Mouse (Mus musculus) gastrocnemius, adult 8-10 months (tissue): Measurements from ENCODE around the gene 1700001P01Rik. TPM values are rescaled to one million over a fixed set of nuclear protein-coding genes. Genes with fewer than 3 reads are reported as not detected.
A peak's percentile ranks its signal among the peaks of the same experiment; 100 is the strongest.

Source experiments
- DNase-seq, 2 experiments: peaks; one replicate each; pipeline ENCODE4 v3.0.0; 2022; ENCODE audit warnings: low spot score in 2 of 2
- total RNA-seq, 4 experiments: library from RNA; stranded (reverse); gene quantifications; 2 replicates each; pipeline ENCODE4 v1.2.4; 2022

1700001P01Rik gene
- total RNA-seq = not detected

DNA sequence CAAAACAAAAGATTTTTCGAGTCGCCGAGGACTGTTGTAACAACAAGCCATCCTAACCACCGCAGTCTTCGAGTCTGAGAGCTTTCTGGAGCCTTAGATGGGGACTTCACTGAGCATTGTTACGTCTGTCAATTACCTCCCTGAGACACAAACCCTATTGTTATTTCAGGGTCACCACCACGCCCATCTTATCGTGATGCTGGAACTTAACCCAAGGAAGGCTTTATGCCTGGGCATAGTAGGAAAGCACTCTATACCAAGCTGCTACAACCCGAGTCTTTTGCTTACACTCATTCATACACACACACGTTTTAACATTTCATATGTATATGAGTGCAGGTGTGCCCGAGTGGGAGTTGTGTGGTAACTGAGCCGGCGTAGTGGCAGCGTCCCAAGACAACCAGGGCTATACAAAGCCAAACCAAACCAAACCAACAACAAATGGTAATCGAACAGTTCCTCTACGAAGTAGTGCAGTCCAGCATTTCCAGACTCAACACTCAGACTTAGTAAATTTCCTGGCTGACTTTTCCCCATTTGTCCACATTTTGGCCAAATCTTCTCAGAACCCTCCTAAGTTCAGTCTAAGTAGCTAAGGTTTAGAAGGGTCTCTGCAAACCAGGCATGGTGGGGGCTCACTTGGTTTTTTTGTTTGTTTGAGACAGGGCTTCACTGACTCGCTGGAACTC lies at the start of gene 1700001P01Rik:
Gene 1700001P01Rik (minus strand): TSS at position 111 of the 689 bp plus-strand sequence.
- no peak for DNase-seq

DNA sequence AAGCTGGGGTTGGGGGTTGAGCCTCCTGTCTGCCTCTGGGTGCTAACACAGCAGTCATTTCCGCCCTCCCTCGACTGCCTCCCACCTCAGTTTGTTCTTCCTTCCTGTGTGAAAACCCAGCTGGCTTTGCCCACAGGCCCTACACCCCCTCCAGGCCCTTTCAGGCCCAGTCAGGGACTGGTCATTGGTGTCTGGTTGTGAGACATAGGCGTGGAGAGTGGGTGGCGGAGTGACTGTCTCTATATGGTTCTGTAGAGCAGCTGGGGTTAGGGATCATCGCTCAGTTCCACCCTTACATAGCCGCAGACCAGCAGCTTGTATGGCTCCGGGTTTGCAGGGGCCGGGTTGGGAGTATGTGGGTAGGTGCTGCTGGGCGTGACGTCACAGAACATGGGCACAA lies 49.6 kb upstream of the 1700001P01Rik start:
- no peak for DNase-seq

DNA sequence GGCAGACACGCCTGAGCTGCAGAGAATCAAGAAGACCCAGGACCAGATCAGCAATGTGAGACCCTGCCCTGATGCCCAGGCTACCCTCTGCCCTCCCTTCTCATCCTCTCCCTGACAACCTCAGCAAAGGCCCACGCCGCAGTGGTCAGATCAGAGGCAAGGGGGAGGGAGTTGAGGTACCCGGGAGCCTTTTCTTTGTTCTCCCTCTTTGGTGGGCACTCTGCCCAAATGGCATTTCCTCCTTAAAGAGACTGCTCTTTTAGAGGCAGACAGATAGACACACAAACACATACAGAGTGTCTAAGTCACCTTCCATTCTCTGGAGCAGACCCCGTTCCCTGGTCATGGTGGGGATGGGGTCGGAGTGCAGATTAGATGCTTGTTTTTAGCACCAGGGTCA lies 49.2 kb upstream of the 1700001P01Rik start:
- no peak for DNase-seq

DNA sequence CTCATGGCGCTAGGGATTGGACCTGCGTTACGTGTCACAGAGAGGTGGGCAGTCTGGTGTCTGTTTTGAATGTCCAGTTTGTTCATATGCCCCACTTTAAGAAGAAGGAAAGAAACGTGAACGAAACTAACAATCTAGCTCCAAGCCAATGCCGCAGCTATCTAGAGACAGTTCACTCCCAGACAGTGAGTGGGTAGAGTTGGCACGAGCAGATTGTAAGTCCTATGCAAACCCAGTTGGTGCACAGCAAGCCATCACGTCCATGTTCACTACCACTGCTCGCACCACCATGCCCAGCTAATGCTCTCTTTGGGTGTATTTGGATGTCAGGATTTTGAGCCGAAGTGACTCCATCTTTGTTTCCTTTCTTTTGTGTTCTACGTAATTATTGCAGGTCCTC lies 48.5 kb upstream of the 1700001P01Rik start:
- DNase-seq = no peak

DNA sequence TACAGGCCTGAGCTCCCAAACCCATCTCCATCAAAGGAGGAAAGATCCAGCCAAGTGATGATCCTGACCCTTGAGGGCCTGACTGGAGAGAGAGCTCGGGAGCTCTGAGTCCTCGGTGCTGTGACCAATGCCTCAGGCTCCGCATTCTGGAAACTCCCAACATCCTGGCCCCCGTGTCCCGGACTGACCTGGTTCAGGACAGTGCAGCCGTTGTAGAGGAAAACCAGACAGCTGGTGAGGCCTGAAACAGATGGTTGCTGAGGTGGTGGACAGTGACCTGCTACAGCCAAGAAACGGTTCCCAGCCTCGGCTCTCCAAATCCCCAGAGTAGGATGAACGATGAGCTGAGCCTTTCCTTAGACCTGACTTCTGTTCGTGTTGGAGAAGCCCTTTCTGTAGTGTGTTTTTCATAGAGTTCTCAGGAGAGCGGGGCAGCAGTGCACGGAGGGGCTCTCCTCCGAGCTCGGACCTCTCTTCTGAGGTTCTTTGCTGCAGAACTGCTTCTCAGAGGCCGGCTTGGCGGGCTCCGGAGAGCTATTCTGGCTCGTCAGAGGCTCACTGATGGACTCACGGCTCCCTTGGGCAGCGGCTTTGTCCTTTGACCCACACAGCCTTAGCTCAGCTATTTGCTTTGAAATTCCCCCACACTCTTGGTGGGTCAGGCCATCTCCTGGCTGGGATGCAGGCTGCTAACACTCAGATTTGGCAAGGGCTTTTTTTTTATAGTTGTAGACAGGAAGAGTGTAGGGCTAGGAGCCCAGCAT lies 47.3 kb upstream of the 1700001P01Rik start:
- peak in 1 of 2 experiments; percentile 50 for DNase-seq

DNA sequence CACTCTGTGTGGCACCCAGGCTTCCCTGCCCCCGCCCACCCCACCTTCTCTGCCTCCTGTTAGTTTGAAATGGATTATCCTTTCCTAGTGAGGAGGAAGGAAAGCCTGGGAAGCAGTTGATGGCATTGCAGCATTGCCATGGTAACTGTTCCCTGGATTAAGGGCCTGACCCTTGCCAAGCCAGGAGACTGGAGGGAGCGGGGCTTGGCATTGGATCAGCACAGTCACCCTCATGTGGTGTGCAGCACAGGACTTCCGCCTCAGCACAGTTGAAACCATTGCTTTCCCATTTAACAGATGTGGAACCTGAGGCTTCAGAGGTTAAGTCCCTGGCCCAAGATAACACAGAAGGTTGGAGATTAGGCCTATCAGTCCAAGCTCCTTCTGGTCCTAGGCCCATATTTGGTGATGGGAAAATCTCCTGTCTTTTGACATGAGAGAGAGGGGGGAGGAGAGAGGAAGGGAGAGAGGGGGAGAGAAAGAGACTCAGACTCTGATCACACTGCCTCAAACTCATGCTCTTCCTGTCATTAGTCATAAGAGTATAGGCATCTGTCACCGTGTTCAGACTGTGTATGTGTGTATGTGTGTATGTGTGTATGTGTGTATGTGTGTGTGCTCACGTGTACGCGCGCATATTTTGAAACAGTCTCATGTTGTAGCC lies 45.8 kb upstream of the 1700001P01Rik start:
- DNase-seq = no peak

DNA sequence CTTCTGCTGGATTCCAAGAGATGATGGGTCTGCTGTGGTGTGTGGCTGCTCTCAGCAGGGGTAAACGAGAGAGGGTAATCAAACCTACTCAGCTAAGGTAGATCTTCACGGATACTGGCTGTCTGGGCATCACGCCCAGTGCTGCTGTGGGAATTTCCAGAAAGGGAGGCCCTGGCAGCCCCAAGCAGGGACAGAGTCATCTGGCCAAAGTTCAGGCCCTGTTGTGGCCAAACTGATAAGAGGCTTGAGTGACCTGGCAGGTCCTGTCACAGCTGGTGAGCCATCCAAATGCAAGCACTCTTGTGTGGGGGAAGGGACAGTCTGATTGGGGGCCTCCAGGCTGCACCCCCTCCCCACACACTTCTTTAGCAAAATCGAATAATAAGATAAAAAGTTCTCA lies 45.1 kb upstream of the 1700001P01Rik start:
- peak; percentile 56 to 76 for DNase-seq

DNA sequence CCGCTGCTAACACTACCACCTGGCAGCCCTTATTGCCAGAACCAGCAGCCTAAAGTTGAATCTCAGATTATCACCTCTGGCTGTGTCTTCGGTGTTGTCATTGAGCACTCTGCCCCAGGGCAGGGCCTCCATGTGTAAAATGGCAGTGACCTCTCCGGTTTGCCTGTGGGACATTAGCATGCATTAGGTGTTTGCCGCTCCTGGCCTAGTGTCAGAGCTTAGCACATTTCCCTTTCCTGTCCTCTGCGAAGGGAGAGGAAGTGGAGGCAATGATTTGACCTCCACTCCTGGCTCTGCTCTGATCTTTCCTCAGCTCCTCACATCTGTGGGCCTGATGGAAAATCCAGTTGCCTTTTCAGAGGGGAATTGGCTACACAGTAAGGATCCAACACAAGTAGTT lies 44.2 kb upstream of the 1700001P01Rik start:
- DNase-seq = no peak

DNA sequence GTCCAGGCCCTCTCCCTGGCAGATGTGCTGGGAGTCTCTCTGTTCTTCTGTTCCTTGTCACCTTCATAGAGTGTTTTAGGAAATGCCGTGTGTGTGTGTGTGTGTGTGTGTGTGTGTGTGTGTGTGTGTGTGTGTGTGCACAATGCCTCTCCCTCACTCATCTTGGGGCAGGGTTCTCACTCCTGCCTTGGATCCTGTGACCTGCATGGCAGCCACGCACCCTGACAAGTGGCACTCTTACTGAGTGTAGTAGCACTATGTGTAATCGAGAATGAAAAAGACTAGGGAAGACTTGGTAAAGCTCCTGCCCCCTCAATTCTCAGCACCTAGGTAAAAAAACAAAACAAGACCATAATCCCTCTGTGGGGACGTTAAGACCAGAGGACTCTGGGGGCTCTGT lies 43.4 kb upstream of the 1700001P01Rik start:
- no peak for DNase-seq

DNA sequence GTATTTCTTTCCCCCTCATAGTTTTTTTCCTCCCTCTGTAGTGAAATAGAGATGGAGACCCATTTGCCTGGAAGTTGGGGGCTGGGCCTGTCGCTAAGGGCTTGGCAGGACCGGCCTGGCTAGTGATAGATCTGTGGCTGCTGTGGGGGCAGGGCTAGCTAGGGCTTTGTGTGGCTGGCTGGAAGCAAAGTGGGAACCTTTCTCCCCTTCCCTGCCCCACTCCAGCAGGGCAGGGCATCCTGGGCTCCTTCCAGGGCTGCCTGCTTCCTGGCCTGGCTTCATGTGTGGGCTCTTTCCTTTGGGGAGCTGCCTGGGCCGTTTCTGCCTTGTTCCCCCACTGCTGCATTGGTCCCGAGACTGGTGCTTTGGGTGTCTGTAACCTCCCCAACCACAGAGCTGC lies 42.9 kb upstream of the 1700001P01Rik start:
- DNase-seq = no peak

DNA sequence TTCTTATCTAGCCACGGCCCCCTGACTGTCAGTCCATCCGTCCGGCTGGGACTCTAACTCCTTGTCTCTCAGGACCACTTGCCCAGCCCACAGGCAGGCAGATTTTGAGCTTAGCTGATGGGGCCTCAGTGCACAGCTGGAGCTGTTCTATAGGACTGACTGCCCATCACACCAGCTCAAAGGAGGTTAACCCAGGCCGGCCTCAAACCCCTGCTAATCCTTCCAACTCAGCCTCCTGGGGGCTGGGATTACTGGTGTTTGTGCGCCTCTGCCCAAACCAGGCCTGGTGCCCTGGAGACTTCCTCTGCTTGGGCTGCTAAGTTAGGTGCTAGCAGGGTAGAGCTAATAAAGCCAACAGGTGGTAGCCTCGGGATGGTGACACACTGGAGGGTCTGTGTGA lies 42.3 kb upstream of the 1700001P01Rik start:
- DNase-seq = no peak

DNA sequence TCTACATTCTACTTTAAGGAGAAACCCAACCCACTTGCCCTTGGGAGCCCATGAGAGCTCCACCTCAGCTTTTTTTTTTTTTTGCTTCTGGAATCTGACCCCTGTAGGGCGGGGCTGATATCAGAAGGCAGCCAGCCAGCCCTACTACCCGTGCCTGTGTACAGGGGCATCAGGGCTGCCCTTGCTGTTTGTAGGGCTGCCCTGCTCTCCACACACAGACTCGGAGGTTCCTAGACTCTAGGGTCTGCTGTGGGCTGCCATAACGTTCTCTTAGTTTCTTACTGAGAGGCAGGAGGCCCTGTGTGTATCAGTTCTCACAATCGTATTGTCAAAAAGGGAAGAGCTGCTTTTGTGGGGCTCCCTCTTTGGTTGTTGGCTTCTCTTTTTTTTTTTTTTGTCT lies 41.7 kb upstream of the 1700001P01Rik start:
- no peak for DNase-seq

DNA sequence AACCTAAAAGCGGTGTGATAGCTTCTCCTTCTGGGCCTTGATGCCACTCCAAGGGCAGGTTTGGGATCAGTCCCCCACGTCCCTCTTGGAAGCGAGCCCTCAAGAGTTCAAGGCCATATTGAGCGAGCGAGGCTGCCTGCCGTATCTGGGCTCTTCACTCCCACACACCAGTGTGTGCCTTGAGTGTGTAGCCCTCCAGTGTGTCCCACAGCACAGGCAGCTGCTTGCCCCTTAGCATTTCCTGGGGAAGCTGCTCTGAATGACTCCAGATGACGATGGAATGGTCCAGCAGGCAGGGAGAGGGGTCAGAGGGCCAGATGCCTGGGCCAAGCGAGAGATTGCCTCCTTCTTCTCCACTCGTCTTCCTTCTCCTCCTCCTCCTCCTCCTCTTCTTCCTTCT lies 41.2 kb upstream of the 1700001P01Rik start:
- no peak for DNase-seq

DNA sequence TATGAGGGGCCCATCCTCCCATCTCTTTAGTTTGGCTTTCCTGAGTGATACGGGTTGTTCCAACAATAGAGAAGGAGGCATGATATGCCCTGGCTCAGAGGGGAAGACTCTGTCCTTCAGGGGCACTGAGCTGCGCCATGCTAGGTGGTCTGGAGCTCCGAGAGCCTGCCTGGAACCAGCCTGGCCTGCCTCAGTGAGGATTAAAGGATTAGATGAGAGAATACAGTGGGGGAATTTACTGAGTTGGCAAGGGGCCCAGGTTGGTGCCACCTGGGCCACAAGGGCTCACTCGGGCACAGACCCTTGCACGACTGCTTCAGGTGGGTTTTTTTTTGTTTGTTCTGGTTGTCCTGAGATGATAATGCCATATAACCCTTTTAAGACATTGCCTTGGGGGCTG lies 40.5 kb upstream of the 1700001P01Rik start:
- DNase-seq = no peak

DNA sequence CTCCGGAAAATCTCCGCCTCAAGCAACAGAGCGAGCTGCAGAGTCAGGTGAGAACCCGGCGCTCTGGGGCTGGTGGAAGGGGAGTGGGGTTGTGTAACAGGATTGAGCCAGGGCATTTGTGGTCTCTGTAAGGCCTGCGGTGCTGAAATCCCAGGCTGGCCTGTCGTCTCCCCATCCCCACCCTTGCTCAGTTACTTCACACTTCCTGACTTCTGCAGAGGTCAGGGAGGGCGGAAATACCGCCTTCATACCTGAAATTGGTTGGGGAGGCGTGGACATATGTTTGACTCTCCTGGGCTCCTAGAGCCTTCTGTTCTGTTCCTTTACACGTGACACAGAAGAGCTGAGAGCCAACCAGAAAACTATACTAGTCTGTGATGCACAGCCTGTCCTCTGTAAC lies 40.0 kb upstream of the 1700001P01Rik start:
- DNase-seq = no peak

DNA sequence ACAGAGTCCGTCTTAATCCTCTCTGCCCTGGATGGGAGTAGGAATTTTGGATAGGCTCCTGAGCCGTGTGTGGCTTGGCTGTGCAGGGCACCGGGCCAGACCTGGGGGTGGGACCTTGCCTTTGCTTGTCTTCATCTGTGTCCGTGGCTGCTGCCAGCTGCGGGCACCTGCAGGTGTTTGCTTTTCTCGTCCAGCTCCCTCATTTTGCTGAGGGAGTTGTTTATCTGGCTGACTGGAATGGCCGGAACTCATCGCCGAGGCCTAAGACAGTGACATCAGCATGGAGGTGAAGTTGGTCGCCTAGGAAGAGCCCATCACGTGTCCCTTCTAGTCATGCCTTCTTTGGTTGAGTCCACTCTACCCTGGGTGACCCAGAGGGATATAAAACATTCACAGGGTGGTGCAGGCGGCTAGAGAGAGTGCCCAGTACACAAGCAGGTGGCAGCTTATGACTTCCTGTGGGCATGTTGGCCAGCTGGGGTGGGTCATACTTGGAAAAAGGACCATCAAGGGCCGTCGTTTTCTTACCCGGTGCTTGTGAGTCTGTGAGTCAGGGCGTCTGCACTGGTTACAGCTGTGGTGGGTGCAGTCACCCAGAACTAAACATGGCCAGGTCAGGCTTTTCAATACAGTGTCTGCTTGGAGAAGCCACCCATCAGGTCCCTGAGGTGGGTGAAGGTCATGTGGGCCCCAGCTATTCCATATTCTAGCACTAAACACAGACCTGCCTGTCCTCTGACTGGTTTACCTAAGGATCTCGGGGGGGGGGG lies 38.2 kb upstream of the 1700001P01Rik start:
- no peak for DNase-seq

DNA sequence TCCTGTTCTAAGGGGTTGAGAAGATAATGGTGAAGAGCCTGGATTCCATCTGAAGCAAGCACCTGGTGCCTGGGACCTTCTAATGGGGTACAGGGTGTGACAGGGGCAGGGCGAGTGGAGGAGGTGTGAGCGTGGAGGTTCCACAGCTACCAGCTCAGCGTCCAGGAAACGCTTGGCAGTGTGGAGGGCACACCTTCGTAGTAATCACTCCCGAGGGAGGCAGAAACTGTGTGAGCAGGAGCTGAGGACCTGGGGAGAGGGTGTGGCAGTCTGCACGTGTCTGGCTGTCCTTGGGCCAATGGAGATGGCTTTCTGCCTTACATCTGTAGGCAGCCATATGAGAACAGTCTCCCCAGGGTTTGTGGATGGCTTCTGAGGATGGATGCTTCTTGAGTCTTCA lies 37.4 kb upstream of the 1700001P01Rik start:
- DNase-seq = no peak

DNA sequence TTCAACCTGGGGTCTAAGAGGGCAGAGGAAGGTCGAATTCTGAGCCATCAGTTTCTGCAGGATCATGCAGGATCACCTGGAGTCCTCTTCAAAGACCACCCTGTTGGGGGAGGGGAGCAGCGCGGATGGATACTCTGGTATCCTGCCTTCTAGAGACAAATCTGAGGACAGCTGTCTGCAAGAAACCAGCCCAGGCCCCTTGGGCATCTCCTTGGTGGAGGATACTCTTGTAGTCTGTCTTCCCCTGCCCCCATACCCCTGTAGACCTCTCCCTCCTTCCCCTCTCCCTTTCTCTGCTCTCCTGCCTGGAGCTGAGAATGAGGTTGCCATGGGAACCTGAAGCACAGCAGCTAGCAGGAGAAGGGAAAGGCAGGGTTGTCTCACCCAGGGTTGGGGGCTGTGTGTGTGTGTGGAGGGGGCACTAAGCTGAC lies 36.8 kb upstream of the 1700001P01Rik start:
- no peak for DNase-seq

DNA sequence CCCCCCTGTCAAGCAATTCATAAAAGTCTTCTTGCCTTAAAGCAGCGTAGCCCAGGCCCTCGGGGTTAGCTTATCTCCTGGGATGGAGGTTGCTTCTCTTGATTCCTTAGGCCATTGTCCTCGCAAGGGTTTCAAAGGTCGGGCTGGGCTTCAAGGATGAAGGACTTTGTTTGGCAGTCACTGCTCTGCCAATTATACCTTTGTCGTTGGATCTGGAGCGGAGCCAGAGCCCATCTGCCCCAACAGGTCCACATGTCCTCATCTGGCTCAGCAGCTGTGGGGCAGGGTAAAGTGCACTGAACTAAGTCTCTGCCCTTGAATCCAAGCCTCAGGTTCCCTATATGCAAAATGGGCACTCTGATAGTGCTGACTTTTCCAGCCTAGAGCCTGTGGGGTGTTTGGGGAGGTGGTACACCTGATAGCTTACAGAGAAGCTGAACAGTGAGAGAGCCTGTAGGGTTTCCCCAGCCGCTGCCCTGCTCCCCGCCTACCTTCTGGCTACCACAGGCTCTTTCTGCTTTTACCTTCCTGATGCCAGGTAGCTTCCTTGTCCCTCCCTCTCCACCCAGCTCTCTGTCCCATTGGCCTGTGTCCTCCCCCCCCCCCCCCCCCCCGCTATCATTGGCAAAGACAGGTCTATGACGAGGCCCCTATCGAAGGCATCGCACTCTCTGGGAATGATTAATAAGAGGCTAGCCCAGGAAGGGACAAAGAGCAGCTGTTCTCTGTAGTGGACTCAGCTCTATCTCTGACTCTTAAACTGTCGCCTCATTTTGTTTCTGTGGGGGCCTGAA lies 36.0 kb upstream of the 1700001P01Rik start:
- DNase-seq = no peak

DNA sequence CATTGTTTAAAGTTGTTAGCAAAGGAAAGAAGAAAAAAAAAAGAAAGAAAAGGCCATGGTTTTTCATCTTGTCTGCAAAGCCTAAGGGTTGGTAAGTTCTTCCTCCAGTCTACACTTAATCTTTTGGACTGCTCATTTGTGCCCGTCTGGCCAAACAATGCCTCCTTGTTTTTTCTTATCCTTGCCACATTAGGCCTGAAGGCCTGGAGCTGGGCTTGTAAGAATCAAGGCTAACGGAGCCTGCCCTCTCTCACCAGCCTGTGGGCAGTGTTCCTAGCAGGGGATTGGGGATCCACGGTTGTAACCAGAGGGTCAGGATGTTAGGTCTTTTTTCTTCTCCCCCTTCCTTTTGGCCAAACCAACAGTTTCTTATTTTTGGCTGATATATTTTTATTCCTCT lies 35.3 kb upstream of the 1700001P01Rik start:
- DNase-seq = no peak

DNA sequence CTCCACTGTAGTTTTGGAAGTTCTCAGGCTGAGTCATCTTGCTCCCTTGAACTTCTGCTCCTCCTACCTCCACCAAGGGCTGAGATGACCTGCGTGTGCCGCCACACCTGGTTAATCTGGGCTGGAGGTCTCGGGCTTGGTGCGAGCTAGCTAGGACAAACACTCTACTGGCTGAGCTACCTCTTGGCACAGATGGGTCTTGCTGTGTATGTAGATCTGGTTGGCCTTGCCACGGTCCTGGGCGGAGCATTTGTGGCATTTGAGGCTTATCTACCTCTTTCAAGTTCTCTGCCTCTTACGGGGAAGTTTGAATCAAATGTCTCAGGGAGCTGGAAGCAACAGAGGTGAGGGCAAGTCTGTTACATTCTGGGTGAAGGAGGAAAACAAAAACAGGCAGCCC lies 34.6 kb upstream of the 1700001P01Rik start:
- DNase-seq = no peak
